Mouse (Mus musculus) small intestine, adult 2 months (tissue): ENCODE data around the gene Noc3l.

Experiments used
- CTCF ChIP-seq: fragments of 200-500 bp; IDR thresholded peaks from 2 replicates; pipeline ENCODE4 v1.5.1; 2012; ENCODE audit warnings: low read depth, mild to moderate bottlenecking, control low read depth, inconsistent platforms, low read length, moderate library complexity, mixed read lengths; ENCODE audit not compliant: insufficient replicate concordance, insufficient read length; ENCODE audit errors: extremely low read depth
- POLR2A ChIP-seq: fragments of 200-500 bp; IDR thresholded peaks from 2 replicates; pipeline ENCODE4 v1.6.1; 2012; ENCODE audit warnings: low read depth, mild to moderate bottlenecking, control low read depth, inconsistent platforms, low read length, moderate library complexity

- no peak for TF ChIP-seq CTCF
- no peak for TF ChIP-seq POLR2A
Measured at GRCm38 (mm10) chr19:38819427-38819802, 378 bp upstream of the Noc3l start.
